Mouse (Mus musculus): ENCODE data around the gene Dsel.
A peak's percentile ranks its signal among the peaks of the same experiment; 100 is the strongest.

Dsel gene

DNA sequence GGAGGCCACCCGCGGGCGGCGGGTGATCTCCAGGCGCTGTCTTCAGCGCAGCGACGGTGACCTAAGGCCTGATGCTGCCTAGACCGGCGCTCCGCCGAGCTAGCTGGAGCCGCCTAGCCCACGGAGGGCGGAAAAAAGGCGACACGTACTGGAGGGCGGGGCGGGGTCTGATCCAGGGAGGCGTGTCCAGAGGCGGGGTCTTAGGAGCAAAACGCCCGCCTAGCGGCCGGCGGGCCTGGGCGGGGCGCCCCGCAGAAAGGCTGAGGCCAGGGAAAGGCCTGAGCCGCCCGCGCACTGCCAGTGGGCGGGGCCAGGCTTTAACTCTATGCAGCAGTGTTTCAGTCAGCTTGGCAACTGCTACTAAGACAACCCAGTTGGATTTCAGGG lies at the start of gene Dsel:
Gene Dsel (minus strand): TSS at position 140 of the 387 bp plus-strand sequence.
- peak; percentile 90 for DNase-seq (ENCODE audit: low read depth, low spot score)

DNA sequence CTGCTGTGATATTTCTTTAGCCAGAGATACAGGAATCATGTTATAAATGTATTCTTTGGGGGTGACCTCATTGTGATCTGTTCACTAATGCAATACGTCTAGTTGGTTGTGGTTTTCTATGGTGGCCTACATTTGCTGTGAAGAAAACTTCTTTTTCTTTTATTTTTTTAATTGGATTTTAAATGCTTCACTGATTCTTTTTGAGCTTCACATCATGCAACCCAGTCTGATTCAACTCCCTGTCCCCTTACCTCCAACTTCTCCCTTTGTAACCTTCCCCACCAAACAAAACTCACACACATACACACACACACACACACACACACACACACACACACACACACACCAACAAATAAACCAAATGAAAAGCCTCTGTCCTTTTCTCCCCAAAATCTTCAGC lies 46.7 kb upstream of the Dsel start:
- DNase-seq (ENCODE audit: low read depth, low spot score) = no peak

GRCm38 (mm10) chr1:111883336-111883735 lies 18.6 kb upstream of the Dsel start:
- no peak for DNase-seq (ENCODE audit: low read depth, low spot score)

- DNase-seq (ENCODE audit: low read depth, low spot score) = no peak
These were observed 11.1 kb upstream of the Dsel start for GRCm38 (mm10) chr1:111875784-111876183.

DNA sequence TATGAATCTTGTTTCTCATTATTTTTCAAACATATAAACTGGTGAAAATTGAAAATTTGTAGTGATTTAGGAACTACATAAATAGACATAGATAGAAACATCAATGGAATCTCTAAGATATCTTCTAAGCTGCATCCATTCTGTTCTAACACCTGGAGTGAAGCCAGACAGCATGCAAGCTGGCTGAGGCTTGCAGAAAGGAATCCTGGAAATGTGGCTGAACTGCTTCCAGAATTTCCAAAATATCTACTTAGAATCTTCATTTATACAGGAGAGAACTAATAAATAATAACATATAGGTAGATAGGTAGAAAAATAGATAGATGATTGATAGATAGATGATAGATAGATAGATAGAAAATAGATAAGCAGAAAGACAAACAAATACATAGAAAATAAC lies 8.5 kb upstream of the Dsel start:
- no peak for DNase-seq (ENCODE audit: low read depth, low spot score)

GRCm38 (mm10) chr1:111865467-111865866 lies 749 bp upstream of the Dsel start:
- peak; percentile 0 for DNase-seq (ENCODE audit: low read depth, low spot score)

DNA sequence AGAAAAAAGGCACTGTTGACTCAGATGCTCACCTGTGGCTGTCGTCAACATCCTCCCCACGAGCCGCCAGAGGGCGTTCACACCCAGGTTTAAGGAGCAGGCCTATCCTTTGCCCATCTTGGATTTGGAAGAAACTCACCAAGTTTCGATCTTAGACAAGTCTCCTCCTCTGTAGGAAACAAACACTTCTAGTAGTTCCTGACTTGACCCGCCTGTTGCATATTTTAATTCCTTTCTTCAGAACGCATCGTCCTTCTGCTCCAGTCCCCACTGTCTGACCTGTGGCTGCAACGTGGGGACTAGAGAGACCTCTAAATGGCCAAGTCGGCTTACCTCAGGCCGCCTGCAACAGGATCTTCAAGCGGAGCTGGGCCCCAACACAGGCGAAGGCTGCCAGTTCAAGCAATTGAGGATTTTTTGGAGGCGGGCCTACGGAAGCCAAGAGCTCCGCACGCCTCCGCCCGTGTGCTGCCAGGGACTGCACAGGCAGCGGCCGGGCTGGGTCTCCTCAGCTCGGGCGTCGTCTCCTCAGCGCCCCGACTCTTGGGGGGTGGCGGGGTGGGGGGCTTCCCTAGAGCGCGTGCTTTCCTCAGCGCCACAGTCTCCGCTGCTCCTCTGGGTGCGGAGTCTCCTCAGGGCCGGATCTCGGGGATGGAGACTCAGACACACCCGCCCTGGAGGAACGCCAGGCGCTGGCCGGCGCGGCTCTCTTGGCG lies 497 bp downstream of the Dsel start:
- DNase-seq (ENCODE audit: low read depth, low spot score) = peak; percentile 67

- no peak for DNase-seq (ENCODE audit: low read depth, low spot score)
These were observed 6.9 kb downstream of the Dsel start for GRCm38 (mm10) chr1:111857852-111858251.

- no peak for DNase-seq (ENCODE audit: low read depth, low spot score)
These were observed 12.3 kb downstream of the Dsel start for GRCm38 (mm10) chr1:111852439-111852838.

- no peak for DNase-seq (ENCODE audit: low read depth, low spot score)
These were observed 31.0 kb downstream of the Dsel start for GRCm38 (mm10) chr1:111833583-111834225.
